Mouse (Mus musculus) heart, embryonic 11.5 days (tissue): ENCODE results near the gene Sgpp1. TPM values are rescaled to one million over a fixed set of nuclear protein-coding genes. Genes with fewer than 3 reads are reported as not detected.

Experiments
- ATAC-seq: fragments of 200-750 bp; cut with Nextera tagmentation; replicated peaks from 2 replicates; pipeline ENCODE4 v1.8.0; 2017; ENCODE audit warnings: moderate library complexity; ENCODE audit not compliant: insufficient number of reproducible peaks, low FRiP score, low TSS enrichment
- H3K27ac ChIP-seq: fragments of 300-500 bp; sonication (generic); 2 replicates; pipeline ENCODE4 v1.5.1; 2014; ENCODE audit warnings: mild to moderate bottlenecking, low read depth, low read length
- H3K27me3 ChIP-seq: fragments of 300-500 bp; sonication (generic); 2 replicates; pipeline ENCODE4 v1.6.1; 2014; ENCODE audit warnings: mild to moderate bottlenecking, low read length, mixed read lengths; ENCODE audit not compliant: control insufficient read depth, insufficient read depth
- H3K36me3 ChIP-seq: fragments of 300-500 bp; sonication (generic); 2 replicates; pipeline ENCODE4 v1.6.1; 2014; ENCODE audit warnings: mild to moderate bottlenecking, low read length, moderate library complexity, mixed read lengths; ENCODE audit not compliant: control insufficient read depth, insufficient read depth
- H3K4me1 ChIP-seq: fragments of 300-500 bp; sonication (generic); 2 replicates; pipeline ENCODE4 v1.6.1; 2014; ENCODE audit warnings: low read length; ENCODE audit not compliant: control insufficient read depth, insufficient read depth
- H3K4me2 ChIP-seq: fragments of 300-500 bp; sonication (generic); 2 replicates; pipeline ENCODE4 v1.6.1; 2014; ENCODE audit warnings: mild to moderate bottlenecking, moderate library complexity
- H3K4me3 ChIP-seq: fragments of 300-500 bp; sonication (generic); 2 replicates; pipeline ENCODE4 v1.5.1; 2014; ENCODE audit warnings: low read depth, low read length
- H3K9ac ChIP-seq: fragments of 300-500 bp; sonication (generic); 2 replicates; pipeline ENCODE4 v1.6.1; 2014; ENCODE audit warnings: mild to moderate bottlenecking, low read depth, low read length, moderate library complexity
- H3K9me3 ChIP-seq: fragments of 300-500 bp; sonication (generic); replicated peaks from 2 replicates; pipeline ENCODE4 v1.6.1; 2016; ENCODE audit warnings: low read length; ENCODE audit not compliant: control insufficient read depth
- WGBS: fragments of 180-500 bp; shearing (Covaris S2); extraction: QIAGEN DNeasy Blood & Tissue Kit; methylation state at CpG from one replicate; pipeline ENCODE4 v1.1.7; 2014; ENCODE audit not compliant: insufficient replicate concordance; 5-methylcytosine and 5-hydroxymethylcytosine counted together
- polyA plus RNA-seq: library from polyadenylated mRNA; unstranded; fragments of >200 nt; fragmentation: Nextera tagmentation; extraction: Ambion mirVana; gene quantifications from 2 replicates; pipeline ENCODE4 v1.2.1, GENCODE M21; 2014

Gene Sgpp1
- polyA plus RNA-seq, 1 experiment from 2014 or later, result 17.1 TPM

DNA sequence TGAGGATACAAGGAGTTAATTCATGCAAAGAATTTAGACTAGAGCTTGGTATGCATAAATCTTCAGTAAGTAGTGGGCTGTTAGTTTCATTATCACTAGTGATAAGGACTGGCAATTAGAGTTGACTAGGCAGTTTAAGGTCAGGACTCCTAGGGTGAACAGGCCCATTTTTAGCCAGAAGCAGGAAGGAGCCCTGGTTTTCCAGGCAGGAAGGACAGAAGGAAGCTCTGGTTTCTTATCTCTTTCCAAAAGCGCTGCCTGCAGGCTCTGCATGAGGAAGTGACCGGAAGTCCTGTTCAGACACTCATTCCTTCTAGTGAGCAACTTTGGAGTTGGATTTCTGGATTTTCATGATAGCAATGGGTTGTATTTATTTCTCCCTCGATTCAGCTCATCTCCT lies 30.2 kb upstream of the Sgpp1 start:
- Histone ChIP-seq H3K4me2 (0 out of 2 replicates have a peak overlapping the region, but pooled peaks have one; percentile 11), H3K9me3 (no peaks in the 10 kb centered on the region), H3K4me1 (peaks cover 9% of the 10 kb centered on the region), H3K4me3 (no peak overlapping the region), H3K27ac (peak overlapping the region; percentile 50; the same call in 1 of the 2 replicates), H3K36me3 (no peaks in the 10 kb centered on the region), H3K27me3 (no peaks in the 10 kb centered on the region), H3K9ac (no peak overlapping the region)
- no peak for ATAC-seq
- 27% methylated on average over 3 of the region's 3 CpGs for WGBS

DNA sequence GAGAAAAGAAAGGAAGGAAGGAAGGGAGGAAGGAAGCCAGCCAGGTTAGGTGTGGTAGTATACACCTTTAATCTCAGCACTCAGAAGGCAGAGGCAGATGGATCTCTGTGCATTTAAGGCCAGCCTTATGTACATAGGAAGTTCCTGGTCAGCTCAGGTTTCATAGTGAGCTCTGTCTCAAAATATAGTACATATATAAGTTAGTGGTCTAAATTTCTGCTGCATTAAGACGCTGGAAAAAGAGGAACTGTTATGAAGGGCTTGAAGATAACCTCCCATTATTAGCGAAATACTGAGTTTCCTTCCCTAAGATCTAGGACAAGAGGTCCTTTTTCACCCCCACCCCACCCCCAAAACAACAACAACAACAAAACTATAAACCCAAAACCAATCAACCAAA lies 20.9 kb upstream of the Sgpp1 start:
- Histone ChIP-seq H3K27ac (no peak overlapping the region), H3K9me3 (no peaks in the 10 kb centered on the region), H3K4me1 (peaks cover 14% of the 10 kb centered on the region), H3K4me3 (no peak overlapping the region), H3K4me2 (no peak overlapping the region), H3K36me3 (no peaks in the 10 kb centered on the region), H3K9ac (no peak overlapping the region), H3K27me3 (no peaks in the 10 kb centered on the region)
- no peak for ATAC-seq
- WGBS, result 89% methylated on average over 2 of the region's 2 CpGs

DNA sequence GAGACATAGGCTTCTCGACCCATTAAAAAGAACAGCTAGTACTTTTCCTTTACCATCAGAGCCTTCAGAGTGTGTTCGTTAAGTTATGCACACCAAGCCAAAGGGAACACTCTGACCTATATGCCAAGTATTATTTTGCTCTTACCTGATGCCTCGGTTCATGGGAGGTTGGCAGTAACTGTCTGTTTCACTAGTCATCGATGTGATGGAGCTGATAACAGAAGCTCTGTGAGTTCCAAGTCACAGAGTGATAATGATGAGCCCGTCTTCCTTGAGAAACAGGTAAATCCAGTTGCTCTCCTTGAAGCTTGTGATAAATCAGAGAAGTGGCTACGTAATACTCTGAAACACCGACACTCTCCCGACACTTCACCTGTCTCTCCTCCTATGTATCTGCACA lies 18.2 kb upstream of the Sgpp1 start:
- H3K27ac ChIP-seq, result no peak overlapping the region
- no peak for ATAC-seq

DNA sequence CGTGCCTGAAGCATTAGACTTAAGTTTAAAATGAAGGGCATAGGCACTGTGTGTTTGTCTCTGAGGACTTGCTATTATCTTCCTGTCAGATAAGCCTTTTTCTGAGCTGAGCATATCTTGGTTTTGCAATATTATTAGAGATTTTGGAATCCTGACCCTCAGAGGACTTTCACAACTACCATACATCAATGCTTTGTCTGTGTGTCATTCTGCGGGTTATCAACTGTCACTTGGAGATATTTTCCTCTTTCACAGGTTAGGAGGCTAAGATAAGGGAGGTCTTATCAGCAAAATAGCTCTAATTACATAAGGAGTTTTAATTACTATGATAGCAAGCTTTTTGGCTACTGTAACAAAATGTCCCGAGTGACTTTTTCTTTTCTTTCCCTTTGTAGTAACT lies 16.5 kb upstream of the Sgpp1 start:
- H3K27me3 ChIP-seq, result no peaks in the 10 kb centered on the region
- no peak overlapping the region for H3K4me2 ChIP-seq
- ATAC-seq, result no peak
- H3K4me3 ChIP-seq, result no peak overlapping the region
- H3K27ac ChIP-seq, result no peak overlapping the region
- H3K4me1 ChIP-seq, result peaks cover 5% of the 10 kb centered on the region; the same call in 1 of the 2 replicates
- H3K9ac ChIP-seq, result no peak overlapping the region
- H3K9me3 ChIP-seq, result no peaks in the 10 kb centered on the region
- no peaks in the 10 kb centered on the region for H3K36me3 ChIP-seq
- 44% methylated on average over 3 of the region's 3 CpGs for WGBS

More for the DNA sequence above, 18.2 kb upstream of the Sgpp1 start:
- 79% methylated on average over 8 of the region's 8 CpGs for WGBS
- Histone ChIP-seq H3K9ac (no peak overlapping the region), H3K9me3 (no peaks in the 10 kb centered on the region), H3K4me3 (no peak overlapping the region), H3K36me3 (no peaks in the 10 kb centered on the region), H3K4me2 (no peak overlapping the region), H3K4me1 (peaks cover 6% of the 10 kb centered on the region; the same call in 1 of the 2 replicates), H3K27me3 (no peaks in the 10 kb centered on the region)

DNA sequence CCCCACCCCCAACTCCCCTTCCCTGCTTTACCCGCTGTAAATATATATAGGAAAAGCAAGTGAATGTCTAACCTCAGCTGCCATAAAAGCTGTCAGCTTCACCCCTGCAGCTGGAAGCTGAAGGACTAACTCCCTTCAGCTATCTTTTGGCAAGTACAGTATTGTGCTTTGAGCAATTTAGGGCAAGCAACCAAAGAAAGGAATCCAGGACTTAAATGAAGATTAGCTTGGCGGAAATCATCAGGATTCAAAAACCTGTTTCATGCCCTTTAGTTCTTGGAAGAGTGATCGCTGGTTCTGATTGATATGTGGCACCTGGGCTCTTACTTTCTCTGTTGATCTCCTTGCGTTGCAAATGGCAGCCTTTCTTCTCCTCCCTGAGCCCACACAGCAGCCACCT lies 13.0 kb upstream of the Sgpp1 start:
- Histone ChIP-seq H3K4me1 (peaks cover 11% of the 10 kb centered on the region; the same call in 1 of the 2 replicates), H3K27ac (no peak overlapping the region), H3K9me3 (no peaks in the 10 kb centered on the region), H3K4me3 (no peak overlapping the region), H3K9ac (no peak overlapping the region), H3K36me3 (no peaks in the 10 kb centered on the region), H3K4me2 (no peak overlapping the region), H3K27me3 (no peaks in the 10 kb centered on the region)
- WGBS, result 53% methylated on average over 4 of the region's 4 CpGs
- no peak for ATAC-seq

DNA sequence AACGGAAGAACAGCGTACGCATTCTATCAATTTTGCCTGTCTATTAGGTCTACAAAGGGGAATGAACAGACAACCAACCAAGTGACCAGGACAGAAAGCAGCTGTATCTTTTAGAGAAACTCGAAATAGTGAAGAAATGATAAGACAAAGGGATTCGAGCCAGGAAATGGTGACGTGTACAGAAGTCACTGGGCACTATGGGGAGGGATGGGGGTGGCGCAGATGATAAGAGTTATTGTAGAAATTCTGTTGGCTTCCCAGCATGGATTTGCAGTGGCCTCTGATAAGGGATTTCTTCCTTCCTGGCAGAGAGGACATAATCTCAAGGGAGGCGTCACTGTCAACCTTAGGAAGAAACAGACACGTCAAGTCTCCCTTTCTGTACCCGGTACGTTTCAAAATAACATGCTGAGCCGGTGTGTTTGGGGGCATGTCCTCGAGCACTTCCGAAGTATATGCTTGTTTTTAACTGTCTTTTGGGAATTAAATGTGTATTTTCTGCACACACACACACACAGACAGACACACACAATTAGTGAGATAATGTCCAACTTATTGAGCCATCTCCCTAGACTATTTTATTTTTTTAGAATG lies 10.3 kb upstream of the Sgpp1 start:
- ATAC-seq, result peak; percentile 61
- Histone ChIP-seq H3K4me2 (peak overlapping the region; percentile 43), H3K9me3 (no peaks in the 10 kb centered on the region), H3K4me3 (no peak overlapping the region), H3K27me3 (no peaks in the 10 kb centered on the region), H3K9ac (no peak overlapping the region), H3K27ac (peak overlapping the region; percentile 58), H3K36me3 (no peaks in the 10 kb centered on the region), H3K4me1 (0 out of 2 replicates have a peak, but pooled peaks cover 10% of the 10 kb centered on the region)
- 30% methylated on average over 14 of the region's 14 CpGs for WGBS

DNA sequence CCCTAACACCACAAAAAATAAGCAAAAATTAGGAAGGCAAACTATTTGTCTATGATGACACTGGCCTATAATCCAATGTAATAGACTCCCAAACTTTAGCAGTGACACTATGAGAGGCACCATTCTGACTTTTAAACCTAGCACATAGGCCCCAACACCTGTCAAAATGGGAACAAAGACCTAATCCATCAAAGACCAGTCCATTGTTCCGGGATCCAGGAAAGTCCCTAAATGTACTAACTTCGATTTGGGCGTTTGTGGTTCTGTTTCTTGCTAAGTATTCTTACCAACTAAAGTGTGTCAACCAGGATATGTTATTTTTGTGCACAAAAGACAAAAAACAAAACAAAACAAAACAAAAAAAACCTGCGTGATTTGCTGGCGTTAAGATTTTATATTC lies 6.6 kb upstream of the Sgpp1 start:
- H3K27ac ChIP-seq, result no peak overlapping the region
- WGBS, result 89% methylated on average over 5 of the region's 5 CpGs

DNA sequence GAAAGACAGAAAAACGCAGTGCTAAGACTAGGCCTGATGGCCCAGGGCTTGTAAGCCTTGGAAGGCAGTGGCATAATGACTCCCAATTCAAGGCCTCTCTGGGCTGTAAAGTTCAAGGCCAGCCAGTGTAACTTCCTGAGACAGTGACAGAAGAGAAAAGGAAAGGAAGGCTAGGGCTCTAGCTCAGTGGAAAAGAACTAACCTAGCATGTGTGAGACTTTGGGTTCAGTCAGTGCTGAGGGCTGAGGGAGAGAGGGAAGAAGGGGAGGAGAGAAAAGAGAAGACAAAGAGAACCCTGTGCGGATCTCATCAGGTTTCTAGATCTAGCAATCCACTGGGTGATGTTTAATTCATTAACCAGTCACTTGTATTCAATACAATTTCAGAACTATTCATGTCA lies 5.7 kb upstream of the Sgpp1 start:
- Histone ChIP-seq H3K4me2 (no peak overlapping the region), H3K4me1 (0 out of 2 replicates have a peak, but pooled peaks cover 8% of the 10 kb centered on the region), H3K9ac (no peak overlapping the region), H3K9me3 (no peaks in the 10 kb centered on the region), H3K27ac (no peak overlapping the region), H3K4me3 (no peak overlapping the region), H3K36me3 (no peaks in the 10 kb centered on the region), H3K27me3 (no peaks in the 10 kb centered on the region)
- ATAC-seq, result no peak
- 84% methylated on average over 2 of the region's 2 CpGs for WGBS

More for the DNA sequence above, 6.6 kb upstream of the Sgpp1 start:
- ATAC-seq, result no peak
- Histone ChIP-seq H3K4me1 (0 out of 2 replicates have a peak, but pooled peaks cover 10% of the 10 kb centered on the region), H3K4me3 (no peak overlapping the region), H3K4me2 (no peak overlapping the region), H3K36me3 (no peaks in the 10 kb centered on the region), H3K9ac (no peak overlapping the region), H3K27me3 (no peaks in the 10 kb centered on the region), H3K9me3 (no peaks in the 10 kb centered on the region)

DNA sequence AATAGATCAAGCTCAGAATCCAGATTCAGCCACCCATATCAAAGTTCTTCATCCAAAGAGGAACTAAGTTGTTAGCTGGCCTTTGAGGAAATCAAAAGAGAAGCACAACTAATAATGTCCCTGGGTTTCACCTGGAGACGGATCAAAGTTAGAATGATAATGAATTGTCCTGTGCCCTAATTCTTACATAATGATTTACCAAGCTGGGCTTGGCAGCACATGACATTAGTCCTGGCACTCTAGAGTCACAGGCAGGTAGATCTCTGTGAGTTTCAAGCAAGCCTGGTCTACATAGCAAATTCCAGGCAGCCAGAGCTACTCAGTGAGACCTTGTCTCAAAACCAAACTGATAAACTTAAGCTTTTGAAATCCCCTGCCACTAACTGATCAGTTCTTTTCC lies 4.9 kb upstream of the Sgpp1 start:
- H3K27ac ChIP-seq, result no peak overlapping the region
- H3K4me2 ChIP-seq, result no peak overlapping the region
- H3K27me3 ChIP-seq, result no peaks in the 10 kb centered on the region
- ATAC-seq, result no peak
- no peaks in the 10 kb centered on the region for H3K9me3 ChIP-seq
- H3K4me3 ChIP-seq, result no peak overlapping the region
- WGBS, result 87% methylated on average over 1 of the region's 1 CpGs
- 0 out of 2 replicates have a peak, but pooled peaks cover 4% of the 10 kb centered on the region for H3K4me1 ChIP-seq
- H3K36me3 ChIP-seq, result no peaks in the 10 kb centered on the region
- H3K9ac ChIP-seq, result no peak overlapping the region
